Comparison of ENCODE assay signal across 8 mouse cellular contexts in genomic region chr8:23344161-23344560, GRCm38 (mm10).
DNase-seq lines count a peak whose midpoint lies in the region; ATAC-seq lines count a peak whose summit lies in the region.

No protein-coding gene starts in this region.

- ATAC-seq in erythroid progenitor cell, adult 5-6 weeks (replicated peaks; ENCODE audit: low FRiP score, poor library complexity, severe bottlenecking) = no peak
- ATAC-seq in monocyte, adult 5-6 weeks (replicated peaks; ENCODE audit: insufficient number of reproducible peaks, low FRiP score, low TSS enrichment, poor library complexity, severe bottlenecking) = no peak

- DNase-seq in heart, adult 8-10 months (ENCODE audit: low spot score) = peak; percentile 6
- no peak for DNase-seq in heart, postnatal 25 days (ENCODE audit: low spot score)
- DNase-seq in right cerebral cortex, adult 2 months (ENCODE audit: low spot score in 2 of 2) = peak; percentile 21 to 40
- no peak for DNase-seq in right cerebral cortex, postnatal 25 days
- DNase-seq in brain, adult 2 months (ENCODE audit: low read depth, low spot score) = peak; percentile 46
- peak; percentile 68 for DNase-seq in kidney, postnatal 10 days

- intact Hi-C loops in heart, postnatal 25 days (cut with DNase I) = loop anchor here (1.0 kb wide), 1 partner anchor 188 kb away; no protein-coding TSS in a partner anchor

Comparison
In these comparisons a context has a peak if more than half of its experiments do, and no peak if none do; other contexts are left out.
1. DNase-seq: peak in heart, adult 8-10 months (single experiment), right cerebral cortex, adult 2 months (2 of 2), brain, adult 2 months (single experiment) and kidney, postnatal 10 days (single experiment); none in heart, postnatal 25 days (single experiment) and right cerebral cortex, postnatal 25 days (single experiment).